Mouse (Mus musculus) kidney, adult 2 months (tissue): ENCODE data around the gene Prmt3. TPM values are rescaled to one million over a fixed set of nuclear protein-coding genes. Genes with fewer than 3 reads are reported as not detected.
A peak's percentile ranks its signal among the peaks of the same experiment; 100 is the strongest.

Experiments
- DNase-seq: peaks from one replicate; pipeline ENCODE4 v3.0.0; 2021
- H3K27ac ChIP-seq: fragments of 200-500 bp; 2 replicates; pipeline ENCODE4 v1.5.1; 2012; ENCODE audit warnings: low read depth, low read length, control low read depth, inconsistent platforms; ENCODE audit not compliant: insufficient read depth
- H3K27me3 ChIP-seq: fragments of 200-500 bp; replicated peaks from 2 replicates; pipeline ENCODE4 v1.6.1; 2012; ENCODE audit warnings: mild to moderate bottlenecking, moderate library complexity, low read length, inconsistent platforms; ENCODE audit not compliant: control insufficient read depth, insufficient read depth
- H3K36me3 ChIP-seq: fragments of 200-500 bp; 2 replicates; pipeline ENCODE4 v1.6.1; 2012; ENCODE audit warnings: mild to moderate bottlenecking, moderate library complexity, low read length, inconsistent platforms; ENCODE audit not compliant: control insufficient read depth, insufficient read depth
- H3K4me1 ChIP-seq: fragments of 200-500 bp; 2 replicates; pipeline ENCODE4 v1.6.1; 2011; ENCODE audit warnings: low read length; ENCODE audit not compliant: control insufficient read depth, insufficient read depth
- H3K4me3 ChIP-seq: fragments of 200-500 bp; 2 replicates; pipeline ENCODE4 v1.5.1; 2011; ENCODE audit warnings: mild to moderate bottlenecking, low read depth, low read length, control low read depth; ENCODE audit not compliant: insufficient read depth
- CTCF ChIP-seq: fragments of 200-500 bp; conservative IDR thresholded peaks from 2 replicates; pipeline ENCODE4 v1.5.1; 2011; ENCODE audit warnings: low read depth, mild to moderate bottlenecking, control low read depth, low read length, moderate library complexity, mixed read lengths; ENCODE audit not compliant: insufficient read depth, insufficient read length
- POLR2A ChIP-seq: fragments of 200-500 bp; IDR thresholded peaks from one replicate; pipeline ENCODE4 v1.6.1; 2011; ENCODE audit warnings: low read depth, low read length, control low read depth
- WGBS: fragments of 180-500 bp; shearing (Covaris S2); methylation state at CpG from one replicate; pipeline ENCODE4 v1.1.7; 2018; 5-methylcytosine and 5-hydroxymethylcytosine counted together
- polyA plus RNA-seq: library from polyadenylated mRNA; depleted of rRNA; stranded (reverse); fragments of >200 nt; gene quantifications from 2 replicates; pipeline ENCODE4 v1.2.3, GENCODE M21; 2012

The Prmt3 gene
- polyA plus RNA-seq, 1 experiment = 12.1 TPM

- no peaks in the 10 kb centered on the region for H3K4me1 ChIP-seq
- DNase-seq = no peak
- H3K27me3 ChIP-seq = no peaks in the 10 kb centered on the region
- H3K36me3 ChIP-seq = no peaks in the 10 kb centered on the region
- 75% methylated on average over 3 of the region's 3 CpGs for WGBS
- H3K4me3 ChIP-seq = no peak overlapping the region
- no peak overlapping the region for H3K27ac ChIP-seq
- no peak for TF ChIP-seq POLR2A
- TF ChIP-seq CTCF = no peak
These were observed 31.4 kb downstream of the Prmt3 start for GRCm38 (mm10) chr7:49809562-49809961.

- TF ChIP-seq POLR2A (no peak), CTCF (no peak)
These were observed 33.2 kb downstream of the Prmt3 start for GRCm38 (mm10) chr7:49811346-49811745.

GRCm38 (mm10) chr7:49819393-49819792 is 41.2 kb downstream of the Prmt3 start:
- Histone ChIP-seq H3K4me1 (no peaks in the 10 kb centered on the region), H3K36me3 (no peaks in the 10 kb centered on the region; the same call in 1 of the 2 replicates), H3K4me3 (no peak overlapping the region), H3K27ac (no peak overlapping the region), H3K27me3 (no peaks in the 10 kb centered on the region)
- WGBS = 68% methylated on average over 4 of the region's 4 CpGs
- TF ChIP-seq CTCF (no peak), POLR2A (no peak)
- DNase-seq = no peak

More at GRCm38 (mm10) chr7:49811346-49811745, 33.2 kb downstream of the Prmt3 start:
- peak; percentile 19 for DNase-seq
- Histone ChIP-seq H3K36me3 (no peaks in the 10 kb centered on the region), H3K4me3 (no peak overlapping the region), H3K27ac (no peak overlapping the region), H3K27me3 (no peaks in the 10 kb centered on the region), H3K4me1 (no peaks in the 10 kb centered on the region)
- 33% methylated on average over 4 of the region's 4 CpGs for WGBS

- Histone ChIP-seq H3K4me3 (no peak overlapping the region), H3K27ac (no peak overlapping the region), H3K27me3 (no peaks in the 10 kb centered on the region), H3K36me3 (no peaks in the 10 kb centered on the region; the same call in 1 of the 2 replicates), H3K4me1 (no peaks in the 10 kb centered on the region)
- TF ChIP-seq POLR2A (no peak), CTCF (no peak)
- no peak for DNase-seq
- WGBS = 82% methylated on average over 1 of the region's 1 CpGs
These were observed 43.2 kb downstream of the Prmt3 start for GRCm38 (mm10) chr7:49821370-49821769.

- H3K4me1 ChIP-seq = no peaks in the 10 kb centered on the region
- no peak overlapping the region for H3K27ac ChIP-seq
- no peaks in the 10 kb centered on the region for H3K27me3 ChIP-seq
- TF ChIP-seq POLR2A (no peak), CTCF (no peak)
- peaks cover 3% of the 10 kb centered on the region for H3K36me3 ChIP-seq
- WGBS = 73% methylated on average over 2 of the region's 2 CpGs
- no peak overlapping the region for H3K4me3 ChIP-seq
- no peak for DNase-seq
These were observed 43.9 kb downstream of the Prmt3 start for GRCm38 (mm10) chr7:49822028-49822427.

- H3K27ac ChIP-seq = no peak overlapping the region
- TF ChIP-seq POLR2A (no peak), CTCF (no peak)
- H3K4me3 ChIP-seq = no peak overlapping the region
- H3K36me3 ChIP-seq = peaks cover 3% of the 10 kb centered on the region; the same call in 1 of the 2 replicates
- WGBS = 74% methylated on average over 4 of the region's 4 CpGs
- DNase-seq = no peak
- no peaks in the 10 kb centered on the region for H3K4me1 ChIP-seq
- H3K27me3 ChIP-seq = no peaks in the 10 kb centered on the region
These were observed 45.4 kb downstream of the Prmt3 start for GRCm38 (mm10) chr7:49823595-49823994.

- H3K4me3 ChIP-seq = no peak overlapping the region
- TF ChIP-seq POLR2A = no peak
- no peak for TF ChIP-seq CTCF
- no peak overlapping the region for H3K27ac ChIP-seq
- DNase-seq = no peak
- 96% methylated on average over 6 of the region's 6 CpGs for WGBS
- no peaks in the 10 kb centered on the region for H3K27me3 ChIP-seq
- peaks cover 3% of the 10 kb centered on the region; the same call in 1 of the 2 replicates for H3K36me3 ChIP-seq
- H3K4me1 ChIP-seq = no peaks in the 10 kb centered on the region
These were observed 45.9 kb downstream of the Prmt3 start for GRCm38 (mm10) chr7:49824043-49824442.

- Histone ChIP-seq H3K27me3 (no peaks in the 10 kb centered on the region), H3K36me3 (peaks cover 3% of the 10 kb centered on the region; the same call in 1 of the 2 replicates), H3K27ac (no peak overlapping the region), H3K4me3 (no peak overlapping the region), H3K4me1 (no peaks in the 10 kb centered on the region)
- TF ChIP-seq POLR2A = no peak
- TF ChIP-seq CTCF = no peak
- no peak for DNase-seq
- WGBS = 81% methylated on average over 2 of the region's 2 CpGs
These were observed 46.4 kb downstream of the Prmt3 start for GRCm38 (mm10) chr7:49824581-49824980.
